Mouse (Mus musculus) adrenal gland, postnatal 25 days (tissue): ENCODE results near the gene Gm14308. TPM values are rescaled to one million over a fixed set of nuclear protein-coding genes. Genes with fewer than 3 reads are reported as not detected.
"Not testable (repeated sequence)": the region's sequence is repeated elsewhere in the genome, so short reads cannot be mapped to it uniquely, and the experiment has no call there.

Source experiments
- DNase-seq: peaks from one replicate; pipeline ENCODE4 v3.0.0; 2021; ENCODE audit warnings: mixed read lengths
- long read RNA-seq: library from polyadenylated mRNA; stranded (forward); transcript quantifications from one replicate; pipeline ENCODE4 v2.0.0, GENCODE M21; 2021
- total RNA-seq: library from RNA; stranded (reverse); gene quantifications from 2 replicates; pipeline ENCODE4 v1.2.3, GENCODE M21; 2021

Gene Gm14308
- 6.3 and 10.4 TPM in 2 replicates for total RNA-seq
- long read RNA-seq, partial matches to known transcripts = 0 of 2 reads
- long read RNA-seq, other reads (novel, unspliced or antisense) = 0 of 2 reads

DNA sequence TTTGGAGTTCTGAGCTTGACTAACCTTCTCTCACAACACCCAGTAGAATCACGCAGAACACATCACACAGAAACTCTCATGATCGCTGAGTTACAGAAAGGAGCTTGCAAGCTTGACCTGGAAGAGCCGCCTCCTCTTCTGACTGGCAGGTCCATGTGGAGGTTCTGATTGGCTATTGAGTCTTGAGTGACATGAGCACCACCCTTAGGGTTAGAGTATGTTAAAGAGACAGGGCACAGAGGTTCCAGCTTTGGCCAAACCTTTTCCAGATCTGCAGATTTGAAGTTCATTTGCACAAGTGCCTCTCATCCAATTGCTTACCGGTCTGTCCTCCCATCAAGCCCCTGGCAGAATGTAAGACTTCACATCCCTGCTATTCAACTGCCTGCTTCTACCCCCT, at the start of gene Gm14308:
Gm14308 (minus strand) TSS at position 101 of the 400 bp plus-strand sequence.
- not testable (repeated sequence) for DNase-seq

DNA sequence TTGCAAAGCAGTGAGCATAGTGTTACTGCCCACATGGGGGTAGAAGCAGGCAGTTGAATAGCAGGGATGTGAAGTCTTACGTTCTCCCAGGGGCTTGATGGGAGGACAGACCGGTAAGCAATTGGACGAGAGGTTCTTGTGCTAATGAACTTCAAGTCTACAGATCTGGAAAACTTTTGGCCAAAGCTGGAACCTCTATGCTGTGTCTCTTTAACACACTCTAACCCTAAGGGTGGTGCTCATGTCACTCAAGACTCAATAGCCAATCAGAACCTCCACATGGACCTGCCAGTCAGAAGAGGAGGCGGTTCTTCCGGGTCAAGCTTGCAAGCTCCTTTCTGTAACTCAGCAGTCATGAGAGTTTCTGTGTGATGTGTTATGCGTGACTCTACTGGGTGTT, 34.1 kb upstream of the Gm14308 start, which contains the start of gene Zfp973:
Zfp973 (plus strand) TSS at position 301 of the 400 bp plus-strand sequence.
- not testable (repeated sequence) for DNase-seq

Other genes starting within 250 kb of the Gm14308 start
- gene Gm14435, start 212.8 kb downstream of the Gm14308 start, total RNA-seq = 10.3 and 21.4 TPM in 2 replicates
- gene Gm14434, start 149.6 kb downstream of the Gm14308 start, total RNA-seq = not detected in 2 replicates
- gene Zfp967, start 115.3 kb downstream of the Gm14308 start, total RNA-seq = not detected in 2 replicates
- gene Zfp973, start 34.2 kb upstream of the Gm14308 start, total RNA-seq = 10.6 and 17.3 TPM in 2 replicates
- gene Gm14305, start 72.0 kb upstream of the Gm14308 start, total RNA-seq = 15.1 and 15.8 TPM in 2 replicates
- 6.5 and 12.8 TPM in 2 replicates for gene Gm14295, start 162.3 kb upstream of the Gm14308 start, total RNA-seq
- gene Gm14408, start 194.8 kb upstream of the Gm14308 start, total RNA-seq = not detected in 2 replicates